Mouse (Mus musculus) neural tube, embryonic 12.5 days (tissue): ENCODE measurements around the gene Zfp28. TPM values are rescaled to one million over a fixed set of nuclear protein-coding genes. Genes with fewer than 3 reads are reported as not detected.

Experiments
- ATAC-seq: fragments of 200-750 bp; cut with Nextera tagmentation; 2 replicates; pipeline ENCODE4 v1.8.0; 2017; ENCODE audit warnings: low read depth, mild to moderate bottlenecking, moderate TSS enrichment, moderate library complexity; ENCODE audit not compliant: low FRiP score
- H3K27ac ChIP-seq: fragments of 300-500 bp; sonication (generic); 2 replicates; pipeline ENCODE4 v1.5.1; 2016
- H3K27me3 ChIP-seq: fragments of 300-500 bp; sonication (generic); replicated peaks from 2 replicates; pipeline ENCODE4 v1.6.1; 2016; ENCODE audit warnings: mild to moderate bottlenecking
- H3K36me3 ChIP-seq: fragments of 300-500 bp; sonication (generic); 2 replicates; pipeline ENCODE4 v1.6.1; 2016; ENCODE audit warnings: mild to moderate bottlenecking
- H3K4me1 ChIP-seq: fragments of 300-500 bp; sonication (generic); 2 replicates; pipeline ENCODE4 v1.6.1; 2016
- H3K4me2 ChIP-seq: fragments of 300-500 bp; sonication (generic); replicated peaks from 2 replicates; pipeline ENCODE4 v1.6.1; 2016; ENCODE audit warnings: mild to moderate bottlenecking
- H3K4me3 ChIP-seq: fragments of 300-500 bp; sonication (generic); 2 replicates; pipeline ENCODE4 v1.5.1; 2016
- H3K9ac ChIP-seq: fragments of 300-500 bp; sonication (generic); 2 replicates; pipeline ENCODE4 v1.6.1; 2016; ENCODE audit warnings: mild to moderate bottlenecking
- H3K9me3 ChIP-seq: fragments of 300-500 bp; sonication (generic); 2 replicates; pipeline ENCODE4 v1.6.1; 2016; ENCODE audit warnings: mild to moderate bottlenecking
- WGBS: fragments of 180-500 bp; shearing (Covaris S2); methylation state at CpG from one replicate; pipeline ENCODE4 v1.1.7; 2016; 5-methylcytosine and 5-hydroxymethylcytosine counted together
- polyA plus RNA-seq: library from polyadenylated mRNA; unstranded; fragments of >200 nt; fragmentation: Nextera tagmentation; extraction: Ambion mirVana; gene quantifications from 2 replicates; pipeline ENCODE4 v1.2.1, GENCODE M21; 2016

Gene Zfp28
- polyA plus RNA-seq, 1 experiment from 2014 or later, result 15.5 TPM

DNA sequence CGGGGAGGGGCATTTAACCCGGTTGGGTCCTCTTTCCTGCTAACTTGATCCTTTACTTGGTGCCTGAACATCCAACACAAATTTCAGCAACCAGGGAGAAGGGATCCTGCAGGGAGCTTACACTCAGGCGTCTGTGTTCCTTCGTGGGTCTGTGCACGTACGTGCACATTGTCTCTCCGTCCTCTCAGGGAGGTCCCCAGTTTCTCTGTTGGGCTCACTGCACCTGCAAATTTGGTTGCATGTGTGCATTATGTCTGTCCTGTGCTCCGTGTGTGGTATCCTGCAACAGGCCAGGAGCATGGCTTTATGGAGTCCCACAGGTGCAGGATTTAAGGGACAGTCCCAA lies 32.3 kb downstream of the Zfp28 start:
- WGBS, result 18% methylated on average over 8 of the region's 8 CpGs
- H3K27me3 ChIP-seq, result no peaks in the 10 kb centered on the region
- H3K27ac ChIP-seq, result no peak overlapping the region
- H3K36me3 ChIP-seq, result no peaks in the 10 kb centered on the region
- peak; percentile 45 for ATAC-seq
- no peaks in the 10 kb centered on the region for H3K9me3 ChIP-seq
- H3K4me3 ChIP-seq, result peak overlapping the region; percentile 18
- peak overlapping the region; percentile 53 for H3K4me2 ChIP-seq
- no peaks in the 10 kb centered on the region for H3K4me1 ChIP-seq
- H3K9ac ChIP-seq, result peak overlapping the region; percentile 38; the same call in 1 of the 2 replicates

- no peak for ATAC-seq
- Histone ChIP-seq H3K4me1 (no peaks in the 10 kb centered on the region), H3K27me3 (no peaks in the 10 kb centered on the region)
Measured at GRCm38 (mm10) chr7:6419894-6420293, 36.8 kb downstream of the Zfp28 start.

DNA sequence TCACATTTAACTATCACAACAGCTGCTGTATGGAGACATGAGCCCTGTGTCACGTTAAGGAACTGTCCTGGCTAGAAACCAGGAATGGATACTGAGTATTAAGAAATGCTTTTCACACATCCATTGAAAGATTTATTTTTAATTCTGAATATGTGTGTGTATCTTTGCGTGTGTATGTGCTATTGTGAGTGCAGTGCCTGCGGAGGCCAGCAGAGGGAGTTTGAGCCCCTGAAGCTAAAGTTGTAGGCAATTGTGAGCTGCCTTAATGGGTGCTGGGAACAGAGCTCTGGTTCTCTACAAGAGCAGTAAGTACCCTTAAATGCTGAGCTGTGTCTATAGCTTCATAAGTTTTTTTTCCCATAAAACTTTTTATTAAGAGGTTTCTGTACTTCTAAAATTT lies 46.3 kb downstream of the Zfp28 start:
- Histone ChIP-seq H3K4me1 (no peaks in the 10 kb centered on the region), H3K27ac (no peak overlapping the region), H3K9ac (no peak overlapping the region), H3K36me3 (no peaks in the 10 kb centered on the region), H3K9me3 (no peaks in the 10 kb centered on the region; the same call in 1 of the 2 replicates), H3K27me3 (no peaks in the 10 kb centered on the region), H3K4me2 (no peak overlapping the region), H3K4me3 (no peak overlapping the region)
- no peak for ATAC-seq
- 87% methylated on average over 3 of the region's 3 CpGs for WGBS

More at GRCm38 (mm10) chr7:6419894-6420293, 36.8 kb downstream of the Zfp28 start:
- Histone ChIP-seq H3K9me3 (no peaks in the 10 kb centered on the region), H3K4me3 (no peak overlapping the region), H3K9ac (no peak overlapping the region), H3K4me2 (no peak overlapping the region), H3K36me3 (no peaks in the 10 kb centered on the region), H3K27ac (no peak overlapping the region)
- WGBS, result 81% methylated on average over 6 of the region's 6 CpGs

DNA sequence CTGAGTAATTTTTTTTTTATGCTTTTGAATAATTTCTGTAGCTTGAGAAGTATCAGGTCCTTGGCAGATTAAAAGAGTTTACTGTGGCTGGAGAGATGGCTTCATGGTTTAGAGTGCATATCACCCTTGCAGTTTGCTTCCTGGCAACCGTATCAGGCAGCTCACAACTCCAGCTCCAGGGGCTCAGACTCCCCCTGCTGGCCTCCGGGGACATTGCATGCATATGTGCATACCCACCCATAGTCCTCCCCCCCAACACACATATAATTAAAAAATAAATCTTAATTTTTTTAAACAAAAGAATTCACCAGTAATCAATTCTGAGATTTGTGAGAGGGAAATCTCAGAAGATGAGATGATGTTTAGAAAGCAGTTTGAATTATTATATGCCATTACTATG lies 47.2 kb downstream of the Zfp28 start:
- peaks cover 6% of the 10 kb centered on the region; the same call in 1 of the 2 replicates for H3K4me1 ChIP-seq
- no peaks in the 10 kb centered on the region for H3K27me3 ChIP-seq
- no peak overlapping the region for H3K4me3 ChIP-seq
- no peak for ATAC-seq
- H3K4me2 ChIP-seq, result no peak overlapping the region
- no peaks in the 10 kb centered on the region for H3K36me3 ChIP-seq
- whole genome bisulfite sequencing, result 57% methylated on average over 2 of the region's 2 CpGs
- no peak overlapping the region for H3K27ac ChIP-seq
- no peak overlapping the region for H3K9ac ChIP-seq
- H3K9me3 ChIP-seq, result no peaks in the 10 kb centered on the region; the same call in 1 of the 2 replicates

- WGBS, result 79% methylated on average over 3 of the region's 3 CpGs
- H3K4me2 ChIP-seq, result no peak within 1 kb of the TSS
- no peak for ATAC-seq
Measured at GRCm38 (mm10) chr7:6438388-6438787, 55.3 kb downstream of the Zfp28 start, which contains the start of gene Olfr1344. TSS of gene Olfr1344 (plus strand) at chr7:6438688.

DNA sequence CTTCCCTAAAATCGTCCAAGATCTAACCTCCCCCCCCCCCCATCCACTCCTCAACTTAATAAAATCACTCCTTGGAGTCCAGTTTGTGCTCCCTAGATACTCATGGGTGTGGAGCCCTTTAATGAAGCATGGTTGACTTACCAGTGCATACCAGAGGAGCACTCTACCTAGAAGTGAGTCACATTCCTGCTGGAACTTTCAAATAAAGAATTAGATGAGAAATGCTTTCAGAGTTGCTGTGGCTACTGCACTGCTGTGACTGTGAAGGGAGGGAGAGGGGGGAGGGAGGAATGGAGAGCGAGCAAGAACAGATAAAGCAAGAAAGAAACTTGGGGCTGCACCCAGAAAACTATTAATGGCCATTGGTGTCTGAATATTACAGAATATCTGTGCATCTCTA lies 58.1 kb downstream of the Zfp28 start:
- Histone ChIP-seq H3K9ac (no peak overlapping the region), H3K4me3 (no peak overlapping the region), H3K9me3 (no peaks in the 10 kb centered on the region), H3K27me3 (no peaks in the 10 kb centered on the region), H3K27ac (no peak overlapping the region), H3K4me2 (no peak overlapping the region), H3K4me1 (no peaks in the 10 kb centered on the region), H3K36me3 (no peaks in the 10 kb centered on the region)
- ATAC-seq, result no peak
- WGBS, result 74% methylated on average over 2 of the region's 2 CpGs

More at GRCm38 (mm10) chr7:6438388-6438787, 55.3 kb downstream of the Zfp28 start, which contains the start of gene Olfr1344:
- Histone ChIP-seq H3K27ac (no peak within 1 kb of the TSS), H3K36me3 (no peaks in the 10 kb centered on the region), H3K9ac (no peak within 1 kb of the TSS), H3K9me3 (no peaks in the 10 kb centered on the region), H3K4me3 (no peak within 1 kb of the TSS), H3K27me3 (no peaks in the 10 kb centered on the region), H3K4me1 (peaks cover 7% of the 10 kb centered on the region; the same call in 1 of the 2 replicates)

Other genes with a start within 250 kb of the Zfp28 start
- gene Zfp787, start 227.3 kb upstream of the Zfp28 start, polyA plus RNA-seq, result 36.4 and 37.0 TPM in 2 replicates
- gene Zfp444, start 211.1 kb upstream of the Zfp28 start, polyA plus RNA-seq, result 78.1 and 86.0 TPM in 2 replicates
- not detected in 2 replicates for gene Galp, start 186.2 kb upstream of the Zfp28 start, polyA plus RNA-seq
- not detected in 2 replicates for gene Zscan5b, start 161.0 kb upstream of the Zfp28 start, polyA plus RNA-seq
- gene Epp13, start 130.6 kb upstream of the Zfp28 start, polyA plus RNA-seq, result not detected in 2 replicates
- gene Zfp667, start 96.7 kb upstream of the Zfp28 start, polyA plus RNA-seq, result 15.1 and 15.4 TPM in 2 replicates
- gene Zfp583, start 52.0 kb upstream of the Zfp28 start, polyA plus RNA-seq, result 8.0 and 10.1 TPM in 2 replicates
- gene Gm3854, start 39.5 kb upstream of the Zfp28 start, polyA plus RNA-seq, result 3.7 and 5.2 TPM in 2 replicates
- gene Zfp78, start 20.0 kb upstream of the Zfp28 start, polyA plus RNA-seq, result 2.0 and 3.1 TPM in 2 replicates
- 1.5 and 1.7 TPM in 2 replicates for gene Smim17, start 15.4 kb downstream of the Zfp28 start, polyA plus RNA-seq
- not detected in 2 replicates for gene Gm20715, start 27.0 kb downstream of the Zfp28 start, polyA plus RNA-seq
- gene Olfr1344, start 55.4 kb downstream of the Zfp28 start, polyA plus RNA-seq, result not detected in 2 replicates
- gene Olfr1336, start 72.9 kb downstream of the Zfp28 start, polyA plus RNA-seq, result not detected in 2 replicates
- not detected in 2 replicates for gene Olfr1346, start 83.8 kb downstream of the Zfp28 start, polyA plus RNA-seq
- not detected in 2 replicates for gene Olfr5, start 103.6 kb downstream of the Zfp28 start, polyA plus RNA-seq
- gene Olfr1347, start 116.5 kb downstream of the Zfp28 start, polyA plus RNA-seq, result not detected in 2 replicates
- gene Olfr1348, start 125.5 kb downstream of the Zfp28 start, polyA plus RNA-seq, result not detected in 2 replicates
- gene Olfr1349, start 139.7 kb downstream of the Zfp28 start, polyA plus RNA-seq, result not detected in 2 replicates
- not detected in 2 replicates for gene Olfr1350, start 181.5 kb downstream of the Zfp28 start, polyA plus RNA-seq